Mouse (Mus musculus) neutrophil, adult 65 days (primary cell): ENCODE measurements around the gene Tomm5. TPM values are rescaled to one million over a fixed set of nuclear protein-coding genes. Genes with fewer than 3 reads are reported as not detected.

Source experiments
- total RNA-seq: library from RNA; stranded (reverse); gene quantifications from 2 replicates; pipeline ENCODE4 v1.2.4, GENCODE M21; 2023

Tomm5 gene
- 25.0 and 25.9 TPM in 2 replicates for total RNA-seq

DNA sequence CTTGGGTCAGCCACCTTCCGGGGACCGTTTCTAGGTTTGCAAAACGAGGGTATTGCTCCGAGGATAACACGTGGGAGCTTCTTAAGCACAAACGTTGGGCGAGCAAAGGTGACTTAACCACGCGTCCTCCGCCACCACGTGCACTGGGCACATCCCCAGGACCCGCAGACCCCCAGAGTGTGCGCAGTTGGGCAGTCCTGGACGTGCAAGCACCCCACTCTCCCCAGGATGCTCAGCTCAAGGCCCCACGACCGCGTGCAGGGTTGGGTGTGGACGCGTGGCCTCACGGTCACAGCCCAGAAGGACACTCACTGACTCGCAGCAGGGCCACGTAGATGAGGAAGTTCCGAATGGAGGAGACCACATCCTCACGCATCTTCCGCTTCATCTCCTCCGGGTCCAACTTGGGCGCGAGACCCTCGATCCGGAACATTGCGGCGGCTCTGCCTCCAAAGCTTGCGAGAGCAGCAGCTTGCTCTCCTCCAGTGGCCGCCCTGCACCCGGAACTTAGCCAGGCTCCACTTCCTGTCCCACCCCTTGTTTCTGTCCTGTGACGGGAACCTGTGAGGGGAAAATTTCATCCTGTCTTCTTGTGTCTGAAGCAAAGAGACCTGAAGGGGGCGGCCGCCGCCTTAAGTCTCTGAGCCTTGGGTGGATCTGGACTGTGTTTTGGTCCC lies at the start of gene Tomm5:
TSS of gene Tomm5 (minus strand) at position 514 of the 677 bp plus-strand sequence.

GRCm38 (mm10) chr4:45084021-45084894 lies 23.7 kb downstream of the Tomm5 start, which contains the start of gene Fbxo10:
Gene Fbxo10, minus strand, starts transcription at chr4:45084604.

Other genes with a start within 250 kb of the Tomm5 start
- gene Grhpr, start 126.7 kb downstream of the Tomm5 start, total RNA-seq = 2.9 and 4.0 TPM in 2 replicates
- 5.9 and 6.6 TPM in 2 replicates for gene Zbtb5, start 95.7 kb downstream of the Tomm5 start, total RNA-seq
- gene Polr1e, start 89.5 kb downstream of the Tomm5 start, total RNA-seq = 3.4 and 5.4 TPM in 2 replicates
- 13.1 and 14.2 TPM in 2 replicates for gene Fbxo10, start 23.5 kb downstream of the Tomm5 start, total RNA-seq
- gene Frmpd1, start 76.8 kb upstream of the Tomm5 start, total RNA-seq = 0.07 TPM in 1 of 2 replicates, not detected in the other
- gene Trmt10b, start 189.0 kb upstream of the Tomm5 start, total RNA-seq = 3.6 and 4.1 TPM in 2 replicates
- 19.6 and 30.0 TPM in 2 replicates for gene Dcaf10, start 234.0 kb upstream of the Tomm5 start, total RNA-seq
- 21.9 and 25.1 TPM in 2 replicates for gene Exosc3, start 234.6 kb upstream of the Tomm5 start, total RNA-seq